Mouse (Mus musculus) C2C12 (cell line): ENCODE results near the gene Gm20388.

ENCODE experiments used
- CEBPB ChIP-seq: IDR thresholded peaks from one replicate; pipeline ENCODE4 v1.6.1; 2011; ENCODE audit warnings: low read depth, mild to moderate bottlenecking, control low read depth, moderate library complexity
- CTCF ChIP-seq: IDR thresholded peaks from one replicate; pipeline ENCODE4 v1.5.1; 2011; ENCODE audit not compliant: control insufficient read depth, insufficient read depth, insufficient read length
- MAX ChIP-seq: IDR thresholded peaks from one replicate; pipeline ENCODE4 v1.6.1; 2011; ENCODE audit warnings: mild to moderate bottlenecking, control low read depth
- MYOD1 ChIP-seq: IDR thresholded peaks from one replicate; pipeline ENCODE4 v1.6.1; 2011; ENCODE audit warnings: low read depth; ENCODE audit not compliant: control insufficient read depth, insufficient read length
- MYOG ChIP-seq: IDR thresholded peaks from one replicate; pipeline ENCODE4 v1.6.1; 2011; ENCODE audit not compliant: control insufficient read depth, insufficient read length; ENCODE audit errors: extremely low read depth
- USF1 ChIP-seq: IDR thresholded peaks from one replicate; pipeline ENCODE4 v1.6.1; 2011; ENCODE audit warnings: low read depth, mild to moderate bottlenecking, control low read depth, moderate library complexity

- no peak for TF ChIP-seq CTCF
- no peak for TF ChIP-seq CEBPB
- no peak for TF ChIP-seq MAX
- no peak for TF ChIP-seq USF1
- no peak for TF ChIP-seq MYOG
- TF ChIP-seq MYOD1: no peak
Measured at GRCm38 (mm10) chr8:120573866-120574265, 663.2 kb downstream of the Gm20388 start.
